Mouse (Mus musculus) liver, embryonic 14.5 days (tissue): ENCODE results near the gene Agbl4.

Experiments
- CTCF ChIP-seq: IDR thresholded peaks from 2 replicates; pipeline ENCODE4 v1.5.1; 2016; ENCODE audit warnings: antibody characterized with exemption, low read depth, control low read depth
- EP300 ChIP-seq: IDR thresholded peaks from 2 replicates; pipeline ENCODE4 v1.6.1; 2016; ENCODE audit warnings: antibody characterized with exemption, low read depth

- TF ChIP-seq CTCF (no peak), EP300 (no peak)
Observed at GRCm38 (mm10) chr4:111477507-111477906, 1080.0 kb downstream of the Agbl4 start.
